Mouse (Mus musculus) hindbrain, embryonic 12.5 days (tissue): ENCODE data around the gene Cpb1. TPM values are rescaled to one million over a fixed set of nuclear protein-coding genes. Genes with fewer than 3 reads are reported as not detected.

ENCODE experiments used
- ATAC-seq: fragments of 200-750 bp; cut with Nextera tagmentation; 2 replicates; pipeline ENCODE4 v1.8.0; 2017; ENCODE audit warnings: moderate TSS enrichment; ENCODE audit not compliant: low FRiP score
- H3K27ac ChIP-seq: fragments of 300-500 bp; sonication (generic); 2 replicates; pipeline ENCODE4 v1.5.1; 2016; ENCODE audit warnings: mild to moderate bottlenecking
- H3K27me3 ChIP-seq: fragments of 300-500 bp; sonication (generic); 2 replicates; pipeline ENCODE4 v1.6.1; 2016; ENCODE audit warnings: mild to moderate bottlenecking
- H3K36me3 ChIP-seq: fragments of 300-500 bp; sonication (generic); 2 replicates; pipeline ENCODE4 v1.6.1; 2016; ENCODE audit warnings: mild to moderate bottlenecking
- H3K4me1 ChIP-seq: fragments of 300-500 bp; sonication (generic); 2 replicates; pipeline ENCODE4 v1.6.1; 2016
- H3K4me2 ChIP-seq: fragments of 300-500 bp; sonication (generic); replicated peaks from 2 replicates; pipeline ENCODE4 v1.6.1; 2016; ENCODE audit warnings: mild to moderate bottlenecking
- H3K4me3 ChIP-seq: fragments of 300-500 bp; sonication (generic); 2 replicates; pipeline ENCODE4 v1.5.1; 2016; ENCODE audit warnings: mild to moderate bottlenecking
- H3K9ac ChIP-seq: fragments of 300-500 bp; sonication (generic); 2 replicates; pipeline ENCODE4 v1.6.1; 2016; ENCODE audit warnings: mild to moderate bottlenecking, moderate library complexity
- H3K9me3 ChIP-seq: fragments of 300-500 bp; sonication (generic); replicated peaks from 2 replicates; pipeline ENCODE4 v1.6.1; 2016; ENCODE audit warnings: mild to moderate bottlenecking
- WGBS: fragments of 180-500 bp; shearing (Covaris S2); methylation state at CpG from one replicate; pipeline ENCODE4 v1.1.7; 2016; 5-methylcytosine and 5-hydroxymethylcytosine counted together
- microRNA-seq: library from miRNA; unstranded; fragments of <30 nt; microRNA quantifications from one replicate; pipeline ENCODE4, GENCODE M21; 2017
- polyA plus RNA-seq: library from polyadenylated mRNA; unstranded; fragments of >200 nt; fragmentation: Nextera tagmentation; extraction: Ambion mirVana; gene quantifications from 2 replicates; pipeline ENCODE4 v1.2.1, GENCODE M21; 2016

Cpb1 gene
- polyA plus RNA-seq, 1 experiment from 2014 or later: 0.14 TPM

DNA sequence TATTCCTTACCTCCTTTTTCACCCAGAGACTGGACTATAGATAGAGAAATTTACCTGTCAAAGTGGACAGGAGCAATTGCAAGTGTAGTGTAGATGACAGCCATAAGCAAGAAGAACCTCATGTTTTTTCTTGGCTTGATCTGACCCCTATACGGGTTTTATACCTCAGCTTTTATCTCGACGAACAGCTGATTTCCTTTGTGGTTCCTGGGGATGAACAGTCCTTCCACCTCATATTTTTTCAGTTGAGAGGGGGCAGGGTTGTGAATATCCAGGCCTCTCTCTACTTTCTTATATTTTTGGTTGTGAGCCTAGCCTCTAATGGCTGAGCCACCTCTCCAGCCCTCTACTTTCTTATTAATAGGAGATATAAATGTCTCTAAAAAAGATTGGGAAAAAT, 33.5 kb downstream of the Cpb1 start, which contains the start of gene Cpa3:
Gene Cpa3, minus strand, starts transcription at position 132 of the 400 bp plus-strand sequence.
- WGBS: 87% methylated on average over 3 of the region's 3 CpGs
- Histone ChIP-seq H3K27me3 (no peaks in the 10 kb centered on the region), H3K9ac (no peak within 1 kb of the TSS), H3K4me2 (no peak within 1 kb of the TSS), H3K9me3 (no peaks in the 10 kb centered on the region), H3K27ac (no peak within 1 kb of the TSS), H3K4me3 (no peak within 1 kb of the TSS), H3K4me1 (no peaks in the 10 kb centered on the region), H3K36me3 (no peaks in the 10 kb centered on the region)
- ATAC-seq: no peak

DNA sequence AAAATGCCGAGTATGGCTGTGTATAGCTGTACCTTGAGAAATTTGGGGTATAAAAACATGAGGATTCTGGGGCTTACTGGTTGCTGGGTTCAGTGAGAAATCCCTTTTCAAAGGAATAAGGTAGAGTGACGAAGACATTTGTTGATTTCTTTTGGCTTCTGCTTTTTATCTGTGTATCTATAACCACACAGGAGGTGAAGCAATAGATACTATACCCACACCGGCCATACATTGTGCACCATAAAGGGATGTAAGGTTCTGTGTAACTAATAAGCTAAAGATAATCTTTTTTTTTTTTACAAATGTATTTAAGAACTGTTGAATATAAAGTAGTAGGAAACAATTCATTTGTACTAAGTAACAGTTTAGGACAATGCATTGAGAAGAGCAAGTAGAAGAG, 35.8 kb downstream of the Cpb1 start:
- Histone ChIP-seq H3K9ac (no peak overlapping the region), H3K27ac (no peak overlapping the region), H3K27me3 (no peaks in the 10 kb centered on the region), H3K36me3 (no peaks in the 10 kb centered on the region), H3K4me3 (no peak overlapping the region), H3K9me3 (no peaks in the 10 kb centered on the region), H3K4me2 (no peak overlapping the region), H3K4me1 (no peaks in the 10 kb centered on the region)
- 87% methylated on average over 3 of the region's 3 CpGs for WGBS
- ATAC-seq: no peak

DNA sequence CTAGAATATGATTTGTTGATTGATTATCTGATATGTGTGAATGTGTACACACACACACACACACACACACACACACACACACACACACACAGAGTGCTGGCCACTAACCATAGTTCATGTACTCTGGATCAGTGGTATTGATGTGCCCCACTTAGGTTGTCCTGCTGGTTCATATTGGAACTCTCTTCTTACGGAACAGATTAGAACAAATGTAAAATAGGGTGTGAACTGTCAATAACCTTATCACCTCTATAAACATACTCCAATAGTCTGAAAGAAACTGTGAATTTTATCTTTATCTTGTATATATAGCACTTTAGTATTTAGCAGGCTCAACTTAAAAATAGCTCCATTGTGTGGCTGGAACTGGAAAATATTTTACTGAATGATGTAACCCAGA, 38.6 kb downstream of the Cpb1 start:
- Histone ChIP-seq H3K27ac (no peak overlapping the region), H3K9ac (no peak overlapping the region), H3K4me1 (no peaks in the 10 kb centered on the region), H3K27me3 (no peaks in the 10 kb centered on the region), H3K4me2 (no peak overlapping the region), H3K9me3 (no peaks in the 10 kb centered on the region), H3K4me3 (no peak overlapping the region), H3K36me3 (no peaks in the 10 kb centered on the region)
- 88% methylated on average over 1 of the region's 1 CpGs for WGBS
- no peak for ATAC-seq

DNA sequence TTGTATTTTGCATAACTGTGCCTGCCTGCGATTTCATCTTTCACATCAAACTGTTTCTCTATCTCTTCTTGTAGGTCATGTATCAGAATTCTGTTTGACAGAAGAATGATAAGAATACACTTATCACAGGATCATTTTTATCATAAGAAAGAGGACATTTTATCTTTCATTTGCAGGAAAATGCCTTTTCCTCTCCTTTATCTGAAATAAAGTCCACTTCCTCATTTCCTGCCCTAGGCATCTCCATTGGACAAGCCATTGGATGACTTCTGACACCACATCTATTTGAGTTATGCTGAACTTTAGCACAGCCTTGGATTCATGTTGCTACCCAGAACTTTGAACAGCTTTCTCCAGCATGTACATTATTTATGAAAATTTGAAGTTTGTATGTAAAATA, 46.5 kb downstream of the Cpb1 start:
- no peak overlapping the region for H3K4me3 ChIP-seq
- H3K9me3 ChIP-seq: no peaks in the 10 kb centered on the region
- ATAC-seq: no peak
- no peak overlapping the region for H3K9ac ChIP-seq
- WGBS: 84% methylated on average over 1 of the region's 1 CpGs
- no peaks in the 10 kb centered on the region for H3K36me3 ChIP-seq
- no peak overlapping the region for H3K27ac ChIP-seq
- no peaks in the 10 kb centered on the region for H3K27me3 ChIP-seq
- no peak overlapping the region for H3K4me2 ChIP-seq
- H3K4me1 ChIP-seq: no peaks in the 10 kb centered on the region

DNA sequence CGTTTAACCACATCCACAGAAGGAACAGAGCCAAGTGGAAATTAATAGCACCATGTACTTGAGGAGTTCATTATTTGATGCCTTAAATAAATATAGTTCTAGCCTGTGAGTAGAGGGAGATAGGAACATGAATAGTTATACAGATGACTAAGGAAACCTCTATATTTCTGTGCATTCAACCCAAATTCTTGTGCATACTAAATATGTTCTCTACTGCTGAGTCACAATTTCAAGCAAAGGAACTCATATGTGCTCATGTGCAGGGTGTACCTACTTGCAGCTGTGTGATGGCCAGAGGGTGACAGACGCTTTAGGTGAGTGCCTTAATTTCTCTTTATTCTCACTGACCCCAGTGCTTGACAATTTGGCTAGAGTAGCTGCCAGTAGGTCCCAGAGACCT, 50.1 kb downstream of the Cpb1 start:
- Histone ChIP-seq H3K9me3 (no peaks in the 10 kb centered on the region), H3K36me3 (no peaks in the 10 kb centered on the region), H3K27ac (no peak overlapping the region), H3K4me2 (no peak overlapping the region), H3K4me3 (no peak overlapping the region), H3K27me3 (no peaks in the 10 kb centered on the region), H3K9ac (no peak overlapping the region), H3K4me1 (no peaks in the 10 kb centered on the region)
- no peak for ATAC-seq
- WGBS: 83% methylated on average over 2 of the region's 2 CpGs

DNA sequence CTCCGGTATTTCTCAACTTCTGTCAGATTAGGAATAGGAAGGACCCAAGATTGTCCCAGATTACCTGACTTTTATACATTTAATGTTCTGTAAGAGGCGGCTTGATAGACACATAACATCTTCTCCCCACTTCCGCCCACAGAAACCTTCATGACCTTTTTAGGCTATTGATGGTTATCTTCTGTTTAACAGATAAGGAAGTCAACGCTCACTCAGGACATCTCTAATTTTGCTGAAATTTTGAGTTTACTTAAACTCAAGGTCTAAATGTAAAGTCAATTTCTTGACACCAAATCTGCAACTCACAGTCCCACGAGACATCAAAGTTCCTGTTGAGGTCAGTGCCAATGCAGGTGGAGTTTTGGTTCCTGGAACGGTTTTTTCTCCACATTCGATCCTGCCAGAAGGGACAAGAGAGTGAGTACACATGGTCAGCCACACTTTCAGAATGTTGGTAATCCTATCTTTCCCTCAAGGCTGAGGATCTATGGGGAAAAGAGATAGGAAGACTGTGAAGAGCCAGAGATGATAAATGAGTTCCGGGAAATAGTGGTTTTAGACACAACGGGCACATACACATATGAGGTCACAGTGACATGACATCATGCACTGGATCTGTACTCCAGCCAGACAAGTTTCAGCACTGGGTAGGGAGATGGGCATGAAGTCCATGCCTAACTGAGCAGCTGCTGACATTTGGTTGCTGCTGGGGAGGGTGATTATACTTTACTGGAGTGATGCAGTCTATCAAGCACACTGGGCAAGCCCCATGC, 52.4 kb downstream of the Cpb1 start:
- Histone ChIP-seq H3K9ac (no peak overlapping the region), H3K36me3 (no peaks in the 10 kb centered on the region), H3K4me1 (no peaks in the 10 kb centered on the region), H3K27me3 (no peaks in the 10 kb centered on the region), H3K4me3 (no peak overlapping the region), H3K27ac (no peak overlapping the region), H3K9me3 (no peaks in the 10 kb centered on the region), H3K4me2 (no peak overlapping the region)
- no peak for ATAC-seq
- 86% methylated on average over 9 of the region's 9 CpGs for WGBS

DNA sequence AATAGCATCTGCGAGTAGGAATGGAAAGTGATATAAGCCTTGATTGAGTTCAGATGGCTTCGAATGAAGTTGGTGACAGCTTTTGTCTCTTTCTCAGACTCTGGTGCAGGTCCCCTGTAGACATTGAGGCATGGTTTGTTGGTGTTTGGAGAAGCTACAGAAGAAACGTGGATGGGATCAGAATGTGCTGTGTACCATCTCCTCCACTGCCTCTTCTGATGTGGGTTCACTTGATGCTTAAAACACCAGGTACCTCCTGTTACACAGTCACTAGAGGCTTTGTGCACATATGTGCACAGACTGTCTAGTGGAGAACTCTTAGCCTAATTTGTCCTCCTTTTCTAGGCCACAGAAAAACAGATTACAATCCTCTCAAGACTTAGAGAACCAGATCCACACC, 53.4 kb downstream of the Cpb1 start:
- no peak overlapping the region for H3K9ac ChIP-seq
- no peak for ATAC-seq
- no peaks in the 10 kb centered on the region for H3K36me3 ChIP-seq
- no peaks in the 10 kb centered on the region for H3K9me3 ChIP-seq
- H3K4me1 ChIP-seq: no peaks in the 10 kb centered on the region
- 70% methylated on average over 3 of the region's 3 CpGs for WGBS
- H3K4me3 ChIP-seq: no peak overlapping the region
- H3K27me3 ChIP-seq: no peaks in the 10 kb centered on the region
- no peak overlapping the region for H3K27ac ChIP-seq
- no peak overlapping the region for H3K4me2 ChIP-seq

DNA sequence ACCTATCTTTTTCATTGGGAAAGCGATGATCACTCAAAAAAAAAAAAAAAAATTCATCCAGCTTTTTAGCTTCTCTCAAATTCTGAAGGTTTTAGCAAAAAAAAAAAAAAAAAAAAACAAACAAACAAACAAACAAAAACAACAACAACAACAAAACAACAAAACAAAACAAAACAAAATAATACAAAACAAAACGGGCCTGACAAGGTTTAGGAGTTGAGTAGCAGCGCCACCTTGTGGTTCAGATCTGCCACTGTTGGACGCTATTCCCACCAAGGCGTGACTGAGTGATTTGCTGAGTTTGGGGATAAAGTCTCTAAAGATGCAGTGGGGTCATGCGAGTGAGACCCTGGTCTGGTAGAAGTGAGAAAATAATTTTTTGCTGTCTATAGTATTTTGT, 76.7 kb downstream of the Cpb1 start:
- no peaks in the 10 kb centered on the region for H3K9me3 ChIP-seq
- H3K36me3 ChIP-seq: no peaks in the 10 kb centered on the region
- no peak overlapping the region for H3K4me3 ChIP-seq
- H3K27ac ChIP-seq: no peak overlapping the region
- 31% methylated on average over 6 of the region's 6 CpGs for whole genome bisulfite sequencing
- no peak overlapping the region for H3K9ac ChIP-seq
- H3K4me2 ChIP-seq: no peak overlapping the region
- H3K27me3 ChIP-seq: no peaks in the 10 kb centered on the region
- H3K4me1 ChIP-seq: no peaks in the 10 kb centered on the region
- ATAC-seq: no peak

Small RNAs within 50 kb of the gene (microRNA-seq; reads per million reads assigned to microRNA genes)
- gene Mir7007: not detected

Other genes with a start within 250 kb of the Cpb1 start
- 13.6 and 14.0 TPM in 2 replicates for gene Hps3, start 240.4 kb downstream of the Cpb1 start, polyA plus RNA-seq
- gene Hltf, start 217.9 kb downstream of the Cpb1 start, polyA plus RNA-seq: 22.4 and 24.4 TPM in 2 replicates
- gene Gyg, start 120.4 kb downstream of the Cpb1 start, polyA plus RNA-seq: 26.4 and 27.7 TPM in 2 replicates
- 0.81 and 1.6 TPM in 2 replicates for gene Cpa3, start 33.6 kb downstream of the Cpb1 start, polyA plus RNA-seq
- not detected in 2 replicates for gene Agtr1b, start 91.4 kb upstream of the Cpb1 start, polyA plus RNA-seq